Mouse (Mus musculus): ENCODE data around the gene Pls3.

DNA sequence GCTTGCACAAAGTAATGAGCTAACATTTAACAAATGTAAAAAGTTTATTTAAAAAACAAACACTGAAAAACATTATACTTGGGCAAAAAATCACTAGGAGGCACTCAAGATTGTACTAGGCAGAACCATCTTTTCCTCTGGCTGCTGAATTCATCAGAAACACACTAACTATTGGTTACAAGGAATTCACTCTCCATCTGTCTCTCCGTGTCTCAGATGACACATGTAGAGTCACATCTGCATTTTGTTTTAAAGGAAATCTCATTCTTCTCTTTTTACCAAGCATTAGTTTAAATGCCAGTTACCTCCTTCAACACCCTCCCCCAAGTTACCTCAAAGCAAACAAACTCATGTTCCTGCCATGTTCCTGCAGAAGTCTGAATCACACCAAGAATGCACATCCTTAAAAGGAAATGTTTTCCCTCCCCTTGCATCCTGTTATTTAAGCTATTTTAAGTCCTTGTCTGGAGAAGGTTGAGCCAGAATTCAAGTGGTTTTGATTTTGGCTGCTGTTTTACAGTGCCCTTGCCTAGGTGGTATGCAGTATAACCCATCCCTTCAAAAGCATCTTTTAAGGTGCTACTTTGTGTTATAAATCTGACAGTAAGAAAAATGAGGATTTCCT lies 56.2 kb downstream of the Pls3 start:
- TF ChIP-seq CTCF (IDR thresholded peaks at IDR 0.05; ENCODE audit: borderline replicate concordance, insufficient read depth, low read depth, low read length) (no peak), POLR2A (IDR thresholded peaks at IDR 0.05; ENCODE audit: borderline replicate concordance, insufficient read depth, low read length) (no peak)
